Mouse (Mus musculus) liver (tissue): ENCODE results near the gene Gm438.
"Not testable (repeated sequence)": the region's sequence is repeated elsewhere in the genome, so short reads cannot be mapped to it uniquely, and the experiment has no call there.

ENCODE experiments used
- DNase-seq: peaks from one replicate; pipeline ENCODE4 v3.0.0-alpha.2; 2020; ENCODE audit warnings: mixed read lengths

Gene Gm438

DNA sequence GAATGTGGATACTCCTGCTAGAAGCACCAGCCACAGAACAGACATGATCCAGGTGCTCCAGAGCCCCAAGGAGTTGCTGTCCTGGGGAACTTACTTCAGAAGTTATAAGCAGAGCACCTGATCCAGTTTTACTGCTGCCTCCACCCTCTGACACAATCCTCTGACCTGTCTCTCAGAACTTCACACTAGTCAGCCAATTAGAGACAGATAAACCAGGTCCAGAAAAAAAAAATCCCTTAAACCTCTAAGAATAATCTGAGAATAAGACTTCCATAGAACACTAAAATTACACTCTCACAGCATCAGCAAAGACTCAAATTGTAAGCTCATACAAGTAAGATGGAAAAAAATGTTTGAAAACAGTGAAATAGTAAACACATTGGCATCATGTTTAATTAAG is at the start of gene Gm438:
Gm438 (minus strand) TSS at position 101 of the 400 bp plus-strand sequence.
- DNase-seq: no peak

DNA sequence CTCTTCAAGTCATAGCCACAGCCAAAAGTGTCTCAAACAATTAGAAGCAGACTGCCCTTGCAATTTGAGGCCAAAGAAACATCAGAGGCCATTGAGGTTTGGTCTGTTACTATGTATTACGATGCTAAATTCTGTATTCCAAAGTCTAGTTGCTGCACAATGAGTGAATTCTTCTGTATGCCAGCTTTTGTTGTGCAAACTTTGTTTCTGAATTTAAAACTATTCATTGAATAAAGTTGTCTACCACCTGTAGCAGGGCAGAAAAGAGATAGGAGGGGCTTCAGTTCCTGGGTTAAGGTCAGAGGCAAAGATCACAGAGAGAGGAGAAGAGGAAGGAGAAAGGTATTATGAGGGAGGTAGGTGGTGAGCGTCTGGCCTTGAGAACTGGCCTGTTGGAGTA is 38.3 kb upstream of the Gm438 start:
- DNase-seq: no peak

DNA sequence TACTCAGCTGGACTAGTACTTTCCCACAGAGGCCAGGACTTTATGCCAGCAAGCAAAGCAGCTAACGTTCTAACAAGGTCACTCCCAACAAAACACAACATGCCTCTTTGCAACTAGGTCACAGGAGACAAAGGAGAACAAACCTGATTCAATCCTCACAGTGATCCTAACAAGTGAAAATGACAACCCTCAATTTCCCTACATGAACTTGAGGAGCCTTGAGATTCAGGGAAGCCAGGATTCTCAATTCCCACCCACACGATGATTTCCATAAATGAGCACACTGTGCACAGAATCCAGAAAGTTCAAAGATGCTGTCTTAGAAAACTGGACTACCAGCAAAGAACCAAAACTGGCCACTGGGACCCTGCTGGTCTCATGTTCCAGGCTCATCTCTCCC is 37.6 kb upstream of the Gm438 start:
- DNase-seq: no peak

DNA sequence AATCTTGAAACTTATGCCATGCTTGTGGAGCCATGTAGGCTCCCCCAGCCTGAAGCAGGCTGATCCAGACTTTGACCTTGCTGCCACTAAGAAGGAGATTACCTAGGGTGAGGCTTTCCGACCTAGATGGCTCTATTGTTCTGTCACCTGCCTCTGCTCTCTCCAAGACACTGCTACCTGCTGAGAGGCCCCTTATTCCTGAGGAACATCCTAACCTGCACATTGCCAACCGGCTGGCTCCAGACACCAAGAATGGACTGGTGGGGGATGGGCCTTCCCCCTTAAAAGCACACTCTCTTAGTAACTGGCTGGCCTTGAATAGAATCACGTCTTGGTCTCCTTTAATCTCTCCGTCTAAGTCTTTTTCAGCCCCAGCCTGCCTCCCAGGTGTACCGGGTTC is 20.8 kb upstream of the Gm438 start:
- DNase-seq: not testable (repeated sequence)

DNA sequence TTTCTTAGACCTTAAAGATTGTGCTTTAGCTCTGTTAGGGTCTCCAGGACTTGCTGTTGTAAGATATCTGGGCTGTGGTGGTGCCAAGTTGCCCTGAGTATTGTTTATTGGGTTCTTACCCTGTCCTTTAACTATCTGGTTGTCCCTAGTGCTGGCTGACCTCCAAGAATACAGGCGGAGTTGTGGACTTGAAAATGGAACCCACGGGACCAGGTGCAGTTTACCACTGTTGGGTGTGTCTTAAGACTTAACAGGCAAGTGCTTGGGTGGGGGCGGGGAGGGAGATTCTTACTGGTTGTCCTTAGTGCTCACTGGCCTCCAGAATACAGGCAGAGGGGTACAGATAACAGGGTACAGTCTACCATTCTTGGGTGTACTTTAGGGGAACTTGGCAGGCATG is 17.2 kb upstream of the Gm438 start:
- no peak for DNase-seq

DNA sequence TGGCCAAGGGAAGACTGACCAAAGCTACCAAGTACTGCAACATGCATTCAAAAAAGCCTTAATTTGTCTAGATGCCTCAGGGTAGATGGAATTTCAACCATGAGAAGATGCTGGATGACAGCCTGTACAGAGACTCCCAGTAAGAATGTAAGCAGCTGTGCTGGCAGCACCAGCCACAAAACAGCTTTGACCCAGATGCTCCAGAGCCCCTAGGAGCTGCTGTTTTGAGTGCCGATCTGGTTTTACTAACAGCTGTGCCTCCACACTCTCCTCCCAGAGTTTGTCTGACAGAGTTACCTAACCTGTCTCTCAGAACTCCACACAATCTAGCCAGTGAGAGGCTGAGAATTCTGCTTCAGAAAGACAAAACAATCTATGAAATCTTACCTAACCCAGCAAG is 3.8 kb upstream of the Gm438 start:
- DNase-seq: no peak

DNA sequence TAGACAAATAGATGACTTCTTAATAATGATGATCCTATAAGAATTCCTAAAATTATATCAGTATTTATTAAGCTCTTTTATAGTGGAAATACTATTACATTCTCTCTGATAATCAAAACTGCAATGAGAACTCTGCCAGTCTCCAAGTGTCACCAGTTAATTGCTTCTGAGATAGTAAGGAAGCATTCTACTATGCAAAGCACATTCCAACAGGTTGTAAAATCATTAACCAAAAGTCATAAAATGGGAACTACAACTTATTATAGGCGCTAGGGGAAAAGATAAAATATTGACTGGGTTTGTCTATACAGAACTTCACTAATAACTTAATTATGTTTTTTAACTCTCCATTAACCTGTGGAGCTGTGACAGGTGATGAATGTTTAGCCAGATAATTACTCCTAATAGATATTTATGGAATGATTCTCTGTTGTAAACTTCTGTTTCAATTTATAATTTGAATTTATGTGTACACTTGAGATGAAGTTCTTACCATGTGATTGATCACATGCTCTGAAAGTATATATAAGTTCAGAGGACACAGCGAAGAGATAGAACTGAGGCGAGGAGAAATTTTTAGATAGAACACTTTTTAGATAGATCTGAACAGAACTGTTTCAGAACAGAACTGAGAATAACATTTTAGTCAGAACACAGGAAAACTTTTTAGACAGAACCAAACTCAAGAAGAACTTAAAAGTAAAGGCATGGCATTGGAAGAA is 3.7 kb downstream of the Gm438 start:
- no peak for DNase-seq

DNA sequence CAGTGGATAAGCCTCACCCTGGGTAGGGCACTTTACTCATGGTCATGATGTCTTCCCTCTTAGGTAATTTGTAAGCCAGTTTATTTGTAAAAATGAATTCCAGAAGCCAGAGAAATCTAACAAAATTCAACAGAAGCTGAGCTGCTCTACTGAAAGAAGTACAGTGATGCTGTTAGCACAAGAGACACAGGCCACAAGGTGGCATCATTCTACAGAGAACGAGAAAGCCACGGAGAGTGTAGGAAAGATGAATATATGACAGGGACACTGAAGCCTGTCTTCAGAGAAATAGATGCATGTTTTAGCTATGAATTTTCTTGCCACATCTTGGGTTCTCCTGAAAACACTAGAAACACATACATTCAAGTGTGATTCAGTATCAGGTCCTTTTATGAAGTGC is 20.7 kb downstream of the Gm438 start:
- peak; percentile 5 for DNase-seq

DNA sequence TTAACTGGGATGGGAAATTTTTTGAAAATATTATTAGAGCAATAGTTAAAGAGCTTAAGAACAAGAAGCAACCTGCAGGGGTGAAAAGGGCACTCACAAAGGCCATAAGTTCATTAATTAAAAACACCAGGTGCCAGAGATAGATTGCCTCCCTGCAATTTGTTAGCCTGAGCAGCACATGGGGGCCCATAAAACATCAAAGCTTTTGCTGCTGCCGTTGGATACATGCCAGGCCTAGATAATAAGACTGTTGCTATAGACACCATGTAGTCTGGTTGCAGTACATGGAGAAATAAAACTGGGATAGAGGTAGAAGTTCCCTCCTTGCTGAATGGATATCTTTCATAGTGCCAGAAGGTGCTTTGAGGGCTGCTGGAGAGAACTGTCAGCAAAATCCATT is 37.2 kb downstream of the Gm438 start:
- no peak for DNase-seq
